Mouse (Mus musculus): ENCODE measurements around the gene Mark4. TPM values are rescaled to one million over a fixed set of nuclear protein-coding genes. Genes with fewer than 3 reads are reported as not detected.
A peak's percentile ranks its signal among the peaks of the same experiment; 100 is the strongest.

The Mark4 gene
- total RNA-seq, 2 experiments from 2014 or later: 115 to 132 TPM

GRCm38 (mm10) chr7:19472403-19472802 is 13.8 kb upstream of the Mark4 start:
- DNase-seq (ENCODE audit: low spot score in 2 of 2): no peak

GRCm38 (mm10) chr7:19470308-19470707 is 11.7 kb upstream of the Mark4 start:
- no peak for DNase-seq (ENCODE audit: low spot score in 2 of 2)

GRCm38 (mm10) chr7:19469404-19469803 is 10.8 kb upstream of the Mark4 start:
- no peak for DNase-seq (ENCODE audit: low spot score in 2 of 2)

- no peak for DNase-seq (ENCODE audit: low spot score in 2 of 2)
Observed at GRCm38 (mm10) chr7:19468279-19468678, 9.7 kb upstream of the Mark4 start.

- DNase-seq (ENCODE audit: low spot score in 2 of 2): no peak
Observed at GRCm38 (mm10) chr7:19467638-19468037, 9.0 kb upstream of the Mark4 start.

- DNase-seq (ENCODE audit: low spot score in 2 of 2): no peak
Observed at GRCm38 (mm10) chr7:19466602-19467145, 8.1 kb upstream of the Mark4 start.

- DNase-seq (ENCODE audit: low spot score in 2 of 2): no peak
Observed at GRCm38 (mm10) chr7:19464367-19465307, 6.0 kb upstream of the Mark4 start.

GRCm38 (mm10) chr7:19462884-19463381 is 4.3 kb upstream of the Mark4 start, which contains the start of gene Exoc3l2:
Exoc3l2 (plus strand) TSS chr7:19463331.
- DNase-seq (ENCODE audit: low spot score in 2 of 2): no peak

- DNase-seq (ENCODE audit: low spot score in 2 of 2): no peak
Observed at GRCm38 (mm10) chr7:19462443-19462842, 3.8 kb upstream of the Mark4 start.

GRCm38 (mm10) chr7:19461488-19461887 is 2.9 kb upstream of the Mark4 start:
- DNase-seq (ENCODE audit: low spot score in 2 of 2): peak; percentile 92 to 93

GRCm38 (mm10) chr7:19460500-19460899 is 1.9 kb upstream of the Mark4 start:
- no peak for DNase-seq (ENCODE audit: low spot score in 2 of 2)

- no peak for DNase-seq (ENCODE audit: low spot score in 2 of 2)
Observed at GRCm38 (mm10) chr7:19459144-19459870, 686 bp upstream of the Mark4 start.

GRCm38 (mm10) chr7:19458072-19458486 is 542 bp downstream of the Mark4 start:
- DNase-seq (ENCODE audit: low spot score in 2 of 2): peak; percentile 73 to 75

- no peak for DNase-seq (ENCODE audit: low spot score in 2 of 2)
Observed at GRCm38 (mm10) chr7:19457414-19458071, 1.1 kb downstream of the Mark4 start.

- DNase-seq (ENCODE audit: low spot score in 2 of 2): no peak
Observed at GRCm38 (mm10) chr7:19456628-19457027, 2.0 kb downstream of the Mark4 start.

GRCm38 (mm10) chr7:19455819-19456495 is 2.7 kb downstream of the Mark4 start:
- DNase-seq (ENCODE audit: low spot score in 2 of 2): no peak

GRCm38 (mm10) chr7:19455186-19455585 is 3.4 kb downstream of the Mark4 start:
- DNase-seq (ENCODE audit: low spot score in 2 of 2): no peak

GRCm38 (mm10) chr7:19449165-19449564 is 9.5 kb downstream of the Mark4 start:
- DNase-seq (ENCODE audit: low spot score in 2 of 2): no peak

GRCm38 (mm10) chr7:19447689-19448088 is 10.9 kb downstream of the Mark4 start:
- peak; percentile 58 to 78 for DNase-seq (ENCODE audit: low spot score in 2 of 2)

GRCm38 (mm10) chr7:19444801-19445200 is 13.8 kb downstream of the Mark4 start:
- no peak for DNase-seq (ENCODE audit: low spot score in 2 of 2)

Data from layer of hippocampus, postnatal 10 days (tissue).